Mouse (Mus musculus) effector memory CD4-positive, alpha-beta T cell, adult 5 months (primary cell): ENCODE results near the gene Gm20425. TPM values are rescaled to one million over a fixed set of nuclear protein-coding genes. Genes with fewer than 3 reads are reported as not detected.

ENCODE experiments used
- polyA plus RNA-seq: library from polyadenylated mRNA; unstranded; fragments of 100-300 nt; shearing (Covaris generic); gene quantifications from one replicate; pipeline ENCODE4 v1.2.1, GENCODE M21; 2017

The Gm20425 gene
- 0.95 TPM for polyA plus RNA-seq

GRCm38 (mm10) chr9:103230151-103230951 lies at the start of gene Gm20425, which contains the start of gene Trf:
Gm20425 (minus strand) TSS chr9:103230307.
Trf (minus strand) TSS chr9:103230444.

GRCm38 (mm10) chr9:103201561-103202260 lies 28.4 kb downstream of the Gm20425 start, which contains the start of gene Srprb:
Srprb (minus strand) TSS chr9:103202137.

Other genes starting within 250 kb of the Gm20425 start
- 0.15 TPM for gene Slco2a1, start 241.6 kb downstream of the Gm20425 start, polyA plus RNA-seq
- 18.4 TPM for gene Rab6b, start 118.5 kb downstream of the Gm20425 start, polyA plus RNA-seq
- gene Srprb, start 28.2 kb downstream of the Gm20425 start, polyA plus RNA-seq: 34.2 TPM
- 3.2 TPM for gene Trf, start 137 bp upstream of the Gm20425 start, polyA plus RNA-seq
- not detected for gene 1300017J02Rik, start 74.8 kb upstream of the Gm20425 start, polyA plus RNA-seq
- gene Topbp1, start 74.9 kb upstream of the Gm20425 start, polyA plus RNA-seq: 52.2 TPM
- 90.2 TPM for gene Cdv3, start 135.5 kb upstream of the Gm20425 start, polyA plus RNA-seq